ENCODE assay signal across 9 mouse cellular contexts in genomic region chr4:116175711-116176542, GRCm38 (mm10). TPM values are rescaled to one million over a fixed set of nuclear protein-coding genes. Genes with fewer than 3 reads are reported as not detected.
DNase-seq lines count a peak whose midpoint lies in the region; ATAC-seq and TF ChIP-seq lines count a peak whose summit lies in the region.
"Had no signal": no experiment of that assay in that cellular context is flagged by ENCODE, and none has a peak within 500 bp of the region (broad histone marks: within the 10 kb centered on the region; RNA-seq: fewer than 3 reads in every experiment).

No protein-coding gene starts in this region.

- intact Hi-C loops in heart, adult 2 months (cut with DNase I) = loop anchor here (2.0 kb wide), 1 partner anchor 17 kb away; no protein-coding TSS in a partner anchor

- TF ChIP-seq POLR2A in heart, adult 2 months (IDR thresholded peaks at IDR 0.05; ENCODE audit: insufficient read depth, low read depth, low read length) = no peak

- H3K9ac ChIP-seq in heart, adult 2 months (ENCODE audit: low read depth, low read length) = peak overlapping the region; percentile 60
- H3K9ac ChIP-seq in intestine, postnatal 0 days (ENCODE audit: low read depth, low read length) = peak overlapping the region; percentile 17; the same call in 1 of the 2 replicates

- peak overlapping the region; percentile 54 for H3K4me2 ChIP-seq in intestine, postnatal 0 days (replicated peaks; ENCODE audit: low read depth)

- 34% methylated on average over 7 of the region's 7 CpGs for WGBS in heart, adult 2 months
- WGBS in intestine, postnatal 0 days = 44% methylated on average over 7 of the region's 7 CpGs

- no peak for TF ChIP-seq CTCF in heart, adult 2 months (IDR thresholded peaks at IDR 0.05)
- no peak for TF ChIP-seq CTCF in intestine, postnatal 0 days (IDR thresholded peaks at IDR 0.05; ENCODE audit: low read depth)

- H3K4me3 ChIP-seq in heart, adult 2 months = peak overlapping the region; percentile 24
- no peak overlapping the region for H3K4me3 ChIP-seq in intestine, postnatal 0 days (ENCODE audit: low read depth, low read length)

- no peaks in the 10 kb centered on the region for H3K79me2 ChIP-seq in heart, adult 2 months (replicated peaks; ENCODE audit: control insufficient read depth, insufficient read depth, low read length)

- no peak for TF ChIP-seq EP300 in heart, adult 2 months (IDR thresholded peaks at IDR 0.05; ENCODE audit: insufficient read depth, low read depth, low read length)

- H3K27ac ChIP-seq in heart, adult 2 months = peak overlapping the region; percentile 93
- H3K27ac ChIP-seq in intestine, postnatal 0 days (ENCODE audit: low read depth, low read length) = peak overlapping the region; percentile 75

- 0 out of 2 replicates have a peak, but pooled peaks have one; percentile 16 for ATAC-seq in erythroblast, adult 5-6 weeks (replicated peaks; ENCODE audit: low FRiP score, poor library complexity, severe bottlenecking)
- peak; percentile 44; the same call in 1 of the 2 replicates for ATAC-seq in intestine, postnatal 0 days
- ATAC-seq in megakaryocyte-erythroid progenitor cell, adult 5-6 weeks (replicated peaks; ENCODE audit: low FRiP score, low TSS enrichment, poor library complexity, severe bottlenecking) = peak; percentile 87
- ATAC-seq in activated CD4-positive, CD25-positive, alpha-beta regulatory T cell, adult 4 months = no peak

- peaks cover 18% of the 10 kb centered on the region for H3K4me1 ChIP-seq in heart, adult 2 months (ENCODE audit: control insufficient read depth, insufficient read depth, low read length)
- H3K4me1 ChIP-seq in intestine, postnatal 0 days (replicated peaks; ENCODE audit: control insufficient read depth, insufficient read depth, low read length) = peaks cover 13% of the 10 kb centered on the region

- H3K36me3 ChIP-seq in heart, adult 2 months (ENCODE audit: control insufficient read depth, insufficient read depth, low read length) = no peaks in the 10 kb centered on the region
- no peaks in the 10 kb centered on the region for H3K36me3 ChIP-seq in intestine, postnatal 0 days (ENCODE audit: control insufficient read depth, insufficient read depth)

- DNase-seq in heart, adult 2 months = no peak
- DNase-seq in heart, adult 11 months = no peak
- DNase-seq in MEL-GATA-1-ER (ENCODE audit: extremely low read depth, low read depth) = peak; percentile 43
- DNase-seq in embryo, embryonic 10 days (ENCODE audit: low spot score) = no peak

- no peaks in the 10 kb centered on the region for H3K27me3 ChIP-seq in heart, adult 2 months (ENCODE audit: control insufficient read depth, insufficient read depth, low read length)
- H3K27me3 ChIP-seq in intestine, postnatal 0 days (replicated peaks; ENCODE audit: control insufficient read depth, insufficient read depth, low read length) = no peaks in the 10 kb centered on the region

- H3K9me3 ChIP-seq in intestine, postnatal 0 days (ENCODE audit: control insufficient read depth) = no peaks in the 10 kb centered on the region

RNA-seq across cellular contexts. Expression of gene Gm49337, which starts 2.7 kb away (rescaled TPM):
- under 1 TPM; 0.16 to 0.37 TPM for total RNA-seq in heart, adult 2 months (2021)
- polyA plus RNA-seq in heart, adult 2 months (2012; rRNA removed) = not detected in 2 replicates
- 0.84 TPM in 1 of 2 replicates, not detected in the other for total RNA-seq in erythroblast, adult 5-6 weeks (2015; ENCODE audit: low replicate concordance)
- not detected in 2 replicates for total RNA-seq in erythroblast, adult 5-6 weeks (2017; ENCODE audit: low replicate concordance)
- not detected in 2 replicates for polyA plus RNA-seq in intestine, postnatal 0 days (2015; fragmentation: Nextera tagmentation; extraction: Ambion mirVana)
- not detected in 2 replicates for total RNA-seq in megakaryocyte-erythroid progenitor cell, adult 5-6 weeks (2014; fragmentation: Nextera tagmentation)
- not detected in 2 replicates for total RNA-seq in megakaryocyte-erythroid progenitor cell, adult 5-6 weeks (2017)
- not detected for polyA plus RNA-seq in activated CD4-positive, CD25-positive, alpha-beta regulatory T cell, adult 4 months (2017; shearing (Covaris generic))
- total RNA-seq: hematopoietic stem cell, adult 5-6 weeks had no signal

RNA-seq across cellular contexts. Expression of gene 1700042G07Rik, which starts 2.8 kb away (rescaled TPM):
- not detected for total RNA-seq in heart, adult 2 months (2021)
- polyA plus RNA-seq in heart, adult 2 months (2012; rRNA removed) = 0.45 TPM in 1 of 2 replicates, not detected in the other
- not detected in 2 replicates for total RNA-seq in erythroblast, adult 5-6 weeks (2015; ENCODE audit: low replicate concordance)
- total RNA-seq in erythroblast, adult 5-6 weeks (2017; ENCODE audit: low replicate concordance) = not detected in 2 replicates
- polyA plus RNA-seq in intestine, postnatal 0 days (2015; fragmentation: Nextera tagmentation; extraction: Ambion mirVana) = not detected in 2 replicates
- not detected in 2 replicates for total RNA-seq in megakaryocyte-erythroid progenitor cell, adult 5-6 weeks (2014; fragmentation: Nextera tagmentation)
- total RNA-seq in megakaryocyte-erythroid progenitor cell, adult 5-6 weeks (2017) = not detected in 2 replicates
- polyA plus RNA-seq in activated CD4-positive, CD25-positive, alpha-beta regulatory T cell, adult 4 months (2017; shearing (Covaris generic)) = not detected
- total RNA-seq: hematopoietic stem cell, adult 5-6 weeks had no signal

RNA-seq across cellular contexts. Expression of gene Tspan1, which starts 8.5 kb away (rescaled TPM):
- total RNA-seq in heart, adult 2 months (2021) = not detected
- polyA plus RNA-seq in heart, adult 2 months (2012; rRNA removed) = 4.9 TPM in 1 of 2 replicates, not detected in the other
- not detected in 2 replicates for total RNA-seq in erythroblast, adult 5-6 weeks (2015; ENCODE audit: low replicate concordance)
- total RNA-seq in erythroblast, adult 5-6 weeks (2017; ENCODE audit: low replicate concordance) = not detected in 2 replicates
- polyA plus RNA-seq in intestine, postnatal 0 days (2015; fragmentation: Nextera tagmentation; extraction: Ambion mirVana) = 40.1 and 63.8 TPM in 2 replicates
- not detected in 2 replicates for total RNA-seq in megakaryocyte-erythroid progenitor cell, adult 5-6 weeks (2014; fragmentation: Nextera tagmentation)
- total RNA-seq in megakaryocyte-erythroid progenitor cell, adult 5-6 weeks (2017) = not detected in 2 replicates
- not detected for polyA plus RNA-seq in activated CD4-positive, CD25-positive, alpha-beta regulatory T cell, adult 4 months (2017; shearing (Covaris generic))
- total RNA-seq: hematopoietic stem cell, adult 5-6 weeks had no signal

RNA-seq across cellular contexts. Expression of gene Lurap1, which starts 24.8 kb away (rescaled TPM):
- total RNA-seq in heart, adult 2 months (2021) = 1 to 10 TPM; 4.5 to 5.4 TPM
- polyA plus RNA-seq in heart, adult 2 months (2012; rRNA removed) = 2.0 and 2.9 TPM in 2 replicates
- total RNA-seq in erythroblast, adult 5-6 weeks (2015; ENCODE audit: low replicate concordance) = not detected in 2 replicates
- not detected in 2 replicates for total RNA-seq in erythroblast, adult 5-6 weeks (2017; ENCODE audit: low replicate concordance)
- 0.56 and 0.68 TPM in 2 replicates for polyA plus RNA-seq in intestine, postnatal 0 days (2015; fragmentation: Nextera tagmentation; extraction: Ambion mirVana)
- total RNA-seq in megakaryocyte-erythroid progenitor cell, adult 5-6 weeks (2014; fragmentation: Nextera tagmentation) = not detected in 2 replicates
- total RNA-seq in megakaryocyte-erythroid progenitor cell, adult 5-6 weeks (2017) = 0.14 and 0.15 TPM in 2 replicates
- under 1 TPM; 0.15 to 0.63 TPM for polyA plus RNA-seq in activated CD4-positive, CD25-positive, alpha-beta regulatory T cell, adult 4 months (2017; shearing (Covaris generic))

RNA-seq across cellular contexts. Expression of gene Pik3r3, which starts 45.5 kb away (rescaled TPM):
- 10 to 100 TPM; 10.1 to 11.6 TPM for total RNA-seq in heart, adult 2 months (2021)
- polyA plus RNA-seq in heart, adult 2 months (2012; rRNA removed) = 9.3 and 15.3 TPM in 2 replicates
- total RNA-seq in erythroblast, adult 5-6 weeks (2015; ENCODE audit: low replicate concordance) = not detected in 2 replicates
- total RNA-seq in erythroblast, adult 5-6 weeks (2017; ENCODE audit: low replicate concordance) = 0.26 and 0.84 TPM in 2 replicates
- 2.9 and 3.5 TPM in 2 replicates for polyA plus RNA-seq in intestine, postnatal 0 days (2015; fragmentation: Nextera tagmentation; extraction: Ambion mirVana)
- 0.20 and 0.52 TPM in 2 replicates for total RNA-seq in megakaryocyte-erythroid progenitor cell, adult 5-6 weeks (2014; fragmentation: Nextera tagmentation)
- 1.9 and 3.4 TPM in 2 replicates for total RNA-seq in megakaryocyte-erythroid progenitor cell, adult 5-6 weeks (2017)
- 1 to 10 TPM in 1 of 2 experiments, under 1 TPM in 1; 0.99 to 3.6 TPM for polyA plus RNA-seq in activated CD4-positive, CD25-positive, alpha-beta regulatory T cell, adult 4 months (2017; shearing (Covaris generic))
